Mouse (Mus musculus) neural tube, embryonic 14.5 days (tissue): ENCODE measurements around the gene Gata2. TPM values are rescaled to one million over a fixed set of nuclear protein-coding genes. Genes with fewer than 3 reads are reported as not detected.

ENCODE experiments used
- ATAC-seq: fragments of 200-750 bp; cut with Nextera tagmentation; 2 replicates; pipeline ENCODE4 v1.8.0; 2017; ENCODE audit warnings: low read depth, mild to moderate bottlenecking, moderate TSS enrichment, moderate library complexity
- H3K27ac ChIP-seq: fragments of 300-500 bp; sonication (generic); 2 replicates; pipeline ENCODE4 v1.5.1; 2014; ENCODE audit warnings: low read depth, mild to moderate bottlenecking, control low read depth, low read length, moderate library complexity, mixed read lengths
- H3K27me3 ChIP-seq: fragments of 300-500 bp; sonication (generic); 2 replicates; pipeline ENCODE4 v1.6.1; 2014; ENCODE audit warnings: low read length; ENCODE audit not compliant: control insufficient read depth, insufficient read depth
- H3K36me3 ChIP-seq: fragments of 300-500 bp; sonication (generic); 2 replicates; pipeline ENCODE4 v1.6.1; 2014; ENCODE audit warnings: low read length, mixed read lengths; ENCODE audit not compliant: control insufficient read depth, insufficient read depth
- H3K4me1 ChIP-seq: fragments of 300-500 bp; sonication (generic); 2 replicates; pipeline ENCODE4 v1.6.1; 2014; ENCODE audit warnings: low read length; ENCODE audit not compliant: control insufficient read depth, insufficient read depth
- H3K4me2 ChIP-seq: fragments of 300-500 bp; sonication (generic); 2 replicates; pipeline ENCODE4 v1.6.1; 2014; ENCODE audit warnings: mild to moderate bottlenecking, low read depth, low read length, control low read depth
- H3K4me3 ChIP-seq: fragments of 300-500 bp; sonication (generic); 2 replicates; pipeline ENCODE4 v1.5.1; 2014; ENCODE audit warnings: low read depth, low read length, control low read depth, mixed read lengths
- H3K9ac ChIP-seq: fragments of 300-500 bp; sonication (generic); replicated peaks from 2 replicates; pipeline ENCODE4 v1.6.1; 2014; ENCODE audit warnings: low read depth, mild to moderate bottlenecking, control low read depth, low read length, mixed read lengths
- H3K9me3 ChIP-seq: fragments of 300-500 bp; sonication (generic); 2 replicates; pipeline ENCODE4 v1.6.1; 2016; ENCODE audit warnings: low read length; ENCODE audit not compliant: control insufficient read depth
- WGBS: fragments of 180-500 bp; shearing (Covaris S2); extraction: QIAGEN DNeasy Blood & Tissue Kit; methylation state at CpG from one replicate; pipeline ENCODE4 v1.1.7; 2014; 5-methylcytosine and 5-hydroxymethylcytosine counted together
- polyA plus RNA-seq: library from polyadenylated mRNA; unstranded; fragments of >200 nt; fragmentation: Nextera tagmentation; extraction: Ambion mirVana; gene quantifications from 2 replicates; pipeline ENCODE4 v1.2.1, GENCODE M21; 2014

Gene Gata2
- polyA plus RNA-seq, 1 experiment from 2014 or later = 5.4 TPM

DNA sequence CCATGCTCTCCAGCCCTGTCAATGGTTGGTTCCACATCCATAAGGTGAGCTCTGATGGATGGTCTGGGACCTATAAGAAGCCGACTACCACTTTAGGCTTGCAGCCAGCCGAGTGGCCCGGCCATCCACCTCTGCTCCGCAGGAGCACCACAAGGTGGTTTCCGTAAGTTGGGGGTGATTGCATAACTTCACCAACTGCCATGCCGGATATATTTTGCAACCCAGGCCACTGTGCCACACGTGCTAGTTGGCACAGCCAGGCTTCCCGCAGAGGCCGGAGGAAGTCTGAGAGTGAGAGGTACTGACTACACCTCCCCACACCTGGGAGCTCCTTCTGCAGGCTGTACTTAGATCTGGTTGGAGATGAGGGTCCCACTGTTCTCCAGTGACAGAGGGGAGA is 27.6 kb upstream of the Gata2 start:
- WGBS = 94% methylated on average over 9 of the region's 9 CpGs
- no peak overlapping the region for H3K27ac ChIP-seq
- no peaks in the 10 kb centered on the region for H3K36me3 ChIP-seq
- H3K4me1 ChIP-seq = no peaks in the 10 kb centered on the region
- no peak for ATAC-seq
- H3K4me2 ChIP-seq = no peak overlapping the region
- no peak overlapping the region for H3K9ac ChIP-seq
- H3K27me3 ChIP-seq = no peaks in the 10 kb centered on the region
- H3K4me3 ChIP-seq = no peak overlapping the region
- H3K9me3 ChIP-seq = no peaks in the 10 kb centered on the region

DNA sequence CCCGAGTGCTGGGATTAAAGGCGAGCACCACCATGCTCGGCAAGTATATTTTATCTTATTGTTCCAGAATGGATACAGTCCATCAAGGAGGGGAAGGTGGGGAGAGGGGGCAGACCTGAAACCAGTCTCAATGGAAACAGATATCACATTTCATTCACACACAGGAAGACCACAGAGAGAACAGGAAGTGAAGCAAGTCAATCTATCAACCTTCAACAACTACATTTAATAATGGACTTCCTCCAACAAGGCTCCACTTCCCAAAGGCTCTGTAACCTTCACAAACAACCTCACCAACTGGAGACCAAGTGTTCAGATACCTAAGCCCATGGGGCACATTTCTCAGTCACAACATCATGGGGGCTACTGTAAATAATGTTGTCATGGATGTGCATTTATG is 19.5 kb upstream of the Gata2 start:
- no peaks in the 10 kb centered on the region for H3K36me3 ChIP-seq
- no peak overlapping the region for H3K9ac ChIP-seq
- H3K4me1 ChIP-seq = no peaks in the 10 kb centered on the region
- WGBS = 94% methylated on average over 3 of the region's 3 CpGs
- no peak overlapping the region for H3K4me3 ChIP-seq
- H3K4me2 ChIP-seq = no peak overlapping the region
- H3K27me3 ChIP-seq = no peaks in the 10 kb centered on the region
- no peaks in the 10 kb centered on the region for H3K9me3 ChIP-seq
- no peak for ATAC-seq
- no peak overlapping the region for H3K27ac ChIP-seq

DNA sequence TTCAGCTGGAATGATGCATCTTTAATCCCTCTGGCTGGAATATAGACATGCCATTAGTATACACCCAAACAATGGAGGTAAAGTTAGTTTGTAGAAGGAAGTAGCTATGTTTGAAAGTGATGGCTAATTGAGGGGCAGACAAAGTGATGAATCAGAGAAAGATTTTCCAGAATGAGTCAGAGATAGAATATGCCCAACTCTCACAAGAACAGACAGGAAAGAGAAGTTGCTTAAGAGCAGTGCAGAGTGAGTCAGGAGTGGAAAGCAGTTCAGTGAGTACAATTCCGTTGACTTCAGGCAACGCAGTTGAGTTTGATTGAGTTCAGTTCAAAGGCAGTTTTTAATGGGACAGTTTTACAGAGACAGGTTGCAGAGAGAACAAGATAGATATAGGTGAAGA is 19.0 kb upstream of the Gata2 start:
- no peaks in the 10 kb centered on the region for H3K27me3 ChIP-seq
- H3K4me1 ChIP-seq = no peaks in the 10 kb centered on the region

DNA sequence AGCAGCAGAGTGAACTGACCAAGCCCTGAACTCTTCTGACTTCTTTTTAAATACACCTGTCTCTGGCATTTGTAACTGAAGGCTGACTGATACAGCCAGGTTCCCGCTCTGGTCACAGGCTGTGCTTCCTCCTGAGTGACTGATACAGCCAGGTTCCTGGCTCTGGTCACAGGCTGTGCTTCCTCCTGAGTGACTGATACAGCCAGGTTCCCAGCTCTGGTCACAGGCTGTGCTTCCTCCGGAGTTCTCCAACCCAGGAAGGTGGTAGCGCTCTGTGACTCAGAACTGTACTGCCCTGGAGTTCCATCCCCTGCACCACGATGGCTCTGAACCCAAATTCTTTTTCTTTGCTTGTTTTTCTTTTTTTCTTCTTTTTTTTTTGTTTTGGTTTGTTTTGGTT is 9.0 kb upstream of the Gata2 start:
- Histone ChIP-seq H3K9ac (no peak overlapping the region), H3K36me3 (no peaks in the 10 kb centered on the region), H3K9me3 (no peaks in the 10 kb centered on the region), H3K4me2 (no peak overlapping the region), H3K4me1 (no peaks in the 10 kb centered on the region), H3K27ac (no peak overlapping the region), H3K4me3 (no peak overlapping the region), H3K27me3 (peaks cover 16% of the 10 kb centered on the region)
- ATAC-seq = no peak
- WGBS = 75% methylated on average over 4 of the region's 4 CpGs

More for the DNA sequence above, 19.0 kb upstream of the Gata2 start:
- H3K27ac ChIP-seq = no peak overlapping the region
- H3K9me3 ChIP-seq = no peaks in the 10 kb centered on the region
- no peak overlapping the region for H3K9ac ChIP-seq
- H3K36me3 ChIP-seq = no peaks in the 10 kb centered on the region
- no peak for ATAC-seq
- 89% methylated on average over 2 of the region's 2 CpGs for WGBS
- no peak overlapping the region for H3K4me2 ChIP-seq
- no peak overlapping the region for H3K4me3 ChIP-seq

DNA sequence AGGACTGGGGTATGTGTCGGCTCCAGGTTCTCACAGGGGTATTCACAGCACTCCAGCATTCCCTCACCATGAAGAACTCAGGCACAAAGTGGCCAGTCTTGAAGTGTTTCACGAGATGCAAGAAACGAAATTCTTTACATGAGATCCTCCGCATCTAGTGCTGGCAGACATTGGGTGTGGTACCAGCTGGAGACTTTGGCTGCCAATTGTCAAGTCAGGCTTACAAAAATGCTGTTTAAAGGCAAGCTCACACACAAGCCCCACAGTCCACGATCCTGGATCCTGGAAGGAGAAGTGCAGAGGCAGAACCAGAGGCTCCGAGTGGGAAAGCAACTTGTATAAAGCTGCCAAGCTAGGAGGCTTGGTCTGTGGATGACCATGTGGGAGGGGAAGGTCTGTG is 5.5 kb upstream of the Gata2 start:
- no peak overlapping the region for H3K9ac ChIP-seq
- WGBS = 84% methylated on average over 6 of the region's 6 CpGs
- H3K27ac ChIP-seq = no peak overlapping the region
- no peaks in the 10 kb centered on the region for H3K9me3 ChIP-seq
- H3K36me3 ChIP-seq = no peaks in the 10 kb centered on the region
- H3K4me2 ChIP-seq = no peak overlapping the region
- H3K4me1 ChIP-seq = no peaks in the 10 kb centered on the region
- no peak for ATAC-seq
- H3K4me3 ChIP-seq = no peak overlapping the region
- H3K27me3 ChIP-seq = peaks cover 43% of the 10 kb centered on the region

DNA sequence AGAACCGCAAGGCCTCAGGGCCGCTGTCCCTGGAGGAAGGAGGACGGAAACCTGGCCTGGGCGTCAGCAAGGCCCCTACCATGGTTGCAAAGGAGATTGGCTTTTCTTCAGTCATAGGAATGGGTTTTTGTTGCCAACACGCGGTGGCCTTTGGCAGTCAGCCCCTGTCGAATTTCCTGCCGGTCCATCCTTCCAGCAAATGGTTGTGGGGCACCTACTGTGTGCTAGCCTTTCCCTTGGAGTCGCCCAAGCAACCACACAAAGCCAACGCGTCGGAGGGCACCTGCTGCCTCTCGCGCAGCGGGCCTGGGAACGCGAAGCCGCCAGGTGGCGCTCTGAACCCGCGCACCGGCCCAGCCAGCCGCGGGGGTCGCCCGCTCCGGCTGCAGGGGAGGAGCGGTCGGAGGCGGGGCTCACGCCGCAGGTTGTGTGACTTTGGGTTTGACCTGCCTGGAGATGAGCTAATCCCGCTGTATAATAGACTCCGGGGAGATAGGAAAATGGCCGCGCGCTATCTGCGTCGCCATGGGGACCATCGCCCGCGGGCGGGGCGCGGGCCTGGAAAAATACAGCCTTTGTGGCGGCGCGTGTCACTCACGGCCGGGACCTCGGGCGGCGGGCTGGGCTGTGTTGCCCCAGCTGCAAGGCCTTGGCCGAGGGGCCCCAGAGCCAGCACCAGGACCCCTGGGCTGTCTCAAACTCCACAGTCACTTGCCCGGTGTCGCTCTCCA is 4.2 kb upstream of the Gata2 start:
- H3K36me3 ChIP-seq = no peaks in the 10 kb centered on the region
- H3K27ac ChIP-seq = no peak overlapping the region
- peak; percentile 81 for ATAC-seq
- peak overlapping the region; percentile 41 for H3K4me3 ChIP-seq
- no peak overlapping the region for H3K9ac ChIP-seq
- H3K4me1 ChIP-seq = peaks cover 6% of the 10 kb centered on the region; the same call in 1 of the 2 replicates
- peaks cover 48% of the 10 kb centered on the region for H3K27me3 ChIP-seq
- H3K4me2 ChIP-seq = peak overlapping the region; percentile 58
- no peaks in the 10 kb centered on the region for H3K9me3 ChIP-seq
- WGBS = under 1% methylated on average over 55 of the region's 56 CpGs

DNA sequence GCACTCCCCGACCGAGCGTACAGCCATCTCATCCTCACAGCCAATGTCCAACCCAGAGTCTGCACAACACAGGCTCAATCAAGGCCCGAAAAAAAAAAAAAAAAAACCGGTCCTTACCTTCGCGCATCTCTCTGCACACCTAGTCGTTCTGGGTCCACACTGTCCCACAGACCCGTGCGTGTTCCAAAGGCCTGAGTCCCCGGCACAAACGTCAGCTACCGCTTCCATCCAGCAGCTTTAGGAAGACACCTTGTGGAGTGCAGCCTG is 3.7 kb upstream of the Gata2 start:
- WGBS = under 1% methylated on average over 13 of the region's 13 CpGs
- no peak; the same call in none of the 2 replicates for ATAC-seq

DNA sequence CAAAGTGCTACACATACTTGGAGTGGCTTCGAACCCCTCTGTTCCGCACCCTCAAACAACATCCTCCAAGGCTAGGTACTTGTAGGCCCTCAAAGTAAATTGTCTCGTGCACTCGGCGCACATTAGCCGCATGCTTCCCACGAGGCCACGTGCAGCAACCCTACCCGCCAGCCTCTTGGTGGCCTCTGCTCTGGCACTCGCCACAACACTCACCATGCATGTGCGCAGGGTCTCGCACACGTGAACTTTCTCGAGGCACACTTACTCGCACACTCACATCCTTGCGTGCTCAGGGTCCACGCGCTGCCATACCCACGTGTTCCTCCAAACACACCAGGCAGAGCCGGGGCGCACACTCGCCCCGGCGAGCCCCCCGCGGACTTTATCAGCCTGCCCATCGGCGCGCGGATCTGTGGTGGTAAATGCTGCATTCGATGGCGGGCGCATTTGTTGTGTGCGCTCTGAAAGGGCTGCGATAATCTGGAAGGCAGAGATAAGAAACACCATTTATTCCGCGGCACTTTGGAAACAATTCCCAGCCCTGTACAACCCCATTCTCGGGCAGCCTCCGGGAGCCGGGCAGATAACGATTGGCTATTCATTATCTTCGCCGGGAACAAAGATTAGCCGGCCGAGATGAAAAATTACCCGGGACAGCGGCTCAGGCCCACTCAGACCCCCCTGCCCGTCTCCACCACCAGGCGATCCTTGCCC is 3.2 kb upstream of the Gata2 start:
- no peaks in the 10 kb centered on the region for H3K36me3 ChIP-seq
- no peak overlapping the region for H3K27ac ChIP-seq
- H3K27me3 ChIP-seq = peaks cover 55% of the 10 kb centered on the region
- no peak overlapping the region for H3K4me3 ChIP-seq
- no peaks in the 10 kb centered on the region for H3K9me3 ChIP-seq
- H3K4me1 ChIP-seq = peaks cover 6% of the 10 kb centered on the region; the same call in 1 of the 2 replicates
- H3K9ac ChIP-seq = no peak overlapping the region
- ATAC-seq = peak; percentile 11
- 2% methylated on average over 49 of the region's 49 CpGs for WGBS
- peak overlapping the region; percentile 58; the same call in 1 of the 2 replicates for H3K4me2 ChIP-seq

More for the DNA sequence above, 3.7 kb upstream of the Gata2 start:
- H3K27me3 ChIP-seq = peaks cover 52% of the 10 kb centered on the region
- H3K4me3 ChIP-seq = peak overlapping the region; percentile 41
- H3K4me1 ChIP-seq = peaks cover 6% of the 10 kb centered on the region; the same call in 1 of the 2 replicates
- no peak overlapping the region for H3K27ac ChIP-seq
- H3K9ac ChIP-seq = no peak overlapping the region
- H3K4me2 ChIP-seq = peak overlapping the region; percentile 58
- no peaks in the 10 kb centered on the region for H3K9me3 ChIP-seq
- H3K36me3 ChIP-seq = no peaks in the 10 kb centered on the region

DNA sequence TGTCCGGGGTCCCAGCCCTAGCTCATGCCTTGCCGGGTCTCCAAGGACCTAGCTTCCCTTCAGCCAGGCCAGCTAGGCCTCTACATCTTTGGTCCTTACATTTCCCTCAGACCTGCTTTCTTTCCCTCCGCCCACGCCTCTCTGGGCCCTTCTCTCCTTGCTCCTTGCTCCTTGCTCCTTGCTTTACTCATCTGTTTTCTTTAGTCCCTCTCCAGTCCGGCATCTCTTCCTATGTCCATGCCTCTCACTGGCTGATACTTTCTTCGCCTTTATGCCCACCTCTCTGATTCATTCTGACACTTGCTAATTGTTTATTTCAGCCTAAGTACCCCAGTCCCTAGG is 2.7 kb upstream of the Gata2 start:
- no peaks in the 10 kb centered on the region for H3K36me3 ChIP-seq
- 11% methylated on average over 6 of the region's 6 CpGs for WGBS
- H3K27me3 ChIP-seq = peaks cover 59% of the 10 kb centered on the region
- H3K9me3 ChIP-seq = no peaks in the 10 kb centered on the region
- no peak overlapping the region for H3K9ac ChIP-seq
- H3K4me2 ChIP-seq = no peak overlapping the region
- no peak overlapping the region for H3K27ac ChIP-seq
- H3K4me1 ChIP-seq = peaks cover 6% of the 10 kb centered on the region; the same call in 1 of the 2 replicates
- no peak overlapping the region for H3K4me3 ChIP-seq
- no peak for ATAC-seq
